Mouse (Mus musculus): ENCODE data around the gene Rbm26.

Rbm26 gene

GRCm38 (mm10) chr14:105087001-105087400 is 90.1 kb downstream of the Rbm26 start:
- DNase-seq (ENCODE audit: low spot score in 2 of 2) = no peak

GRCm38 (mm10) chr14:105085332-105085993 is 91.7 kb downstream of the Rbm26 start:
- no peak for DNase-seq (ENCODE audit: low spot score in 2 of 2)

- DNase-seq (ENCODE audit: low spot score in 2 of 2) = no peak
These were observed 92.3 kb downstream of the Rbm26 start for GRCm38 (mm10) chr14:105084757-105085330.

GRCm38 (mm10) chr14:105084106-105084505 is 93.0 kb downstream of the Rbm26 start:
- DNase-seq (ENCODE audit: low spot score in 2 of 2) = no peak

GRCm38 (mm10) chr14:105074776-105075175 is 102.4 kb downstream of the Rbm26 start:
- DNase-seq (ENCODE audit: low spot score in 2 of 2) = no peak

- no peak for DNase-seq (ENCODE audit: low spot score in 2 of 2)
These were observed 102.8 kb downstream of the Rbm26 start for GRCm38 (mm10) chr14:105074376-105074775.

- DNase-seq (ENCODE audit: low spot score in 2 of 2) = no peak
These were observed 106.1 kb downstream of the Rbm26 start for GRCm38 (mm10) chr14:105071010-105071509.

- no peak for DNase-seq (ENCODE audit: low spot score in 2 of 2)
These were observed 106.7 kb downstream of the Rbm26 start for GRCm38 (mm10) chr14:105070258-105071009.

- DNase-seq (ENCODE audit: low spot score in 2 of 2) = no peak
These were observed 109.1 kb downstream of the Rbm26 start for GRCm38 (mm10) chr14:105068060-105068459.

GRCm38 (mm10) chr14:105064243-105064642 is 112.9 kb downstream of the Rbm26 start:
- no peak for DNase-seq (ENCODE audit: low spot score in 2 of 2)

- DNase-seq (ENCODE audit: low spot score in 2 of 2) = no peak
These were observed 115.9 kb downstream of the Rbm26 start for GRCm38 (mm10) chr14:105061230-105061629.

GRCm38 (mm10) chr14:105057934-105058333 is 119.2 kb downstream of the Rbm26 start:
- DNase-seq (ENCODE audit: low spot score in 2 of 2) = no peak
